Comparison of ENCODE assay signal across 10 mouse cellular contexts in the genomic region with DNA sequence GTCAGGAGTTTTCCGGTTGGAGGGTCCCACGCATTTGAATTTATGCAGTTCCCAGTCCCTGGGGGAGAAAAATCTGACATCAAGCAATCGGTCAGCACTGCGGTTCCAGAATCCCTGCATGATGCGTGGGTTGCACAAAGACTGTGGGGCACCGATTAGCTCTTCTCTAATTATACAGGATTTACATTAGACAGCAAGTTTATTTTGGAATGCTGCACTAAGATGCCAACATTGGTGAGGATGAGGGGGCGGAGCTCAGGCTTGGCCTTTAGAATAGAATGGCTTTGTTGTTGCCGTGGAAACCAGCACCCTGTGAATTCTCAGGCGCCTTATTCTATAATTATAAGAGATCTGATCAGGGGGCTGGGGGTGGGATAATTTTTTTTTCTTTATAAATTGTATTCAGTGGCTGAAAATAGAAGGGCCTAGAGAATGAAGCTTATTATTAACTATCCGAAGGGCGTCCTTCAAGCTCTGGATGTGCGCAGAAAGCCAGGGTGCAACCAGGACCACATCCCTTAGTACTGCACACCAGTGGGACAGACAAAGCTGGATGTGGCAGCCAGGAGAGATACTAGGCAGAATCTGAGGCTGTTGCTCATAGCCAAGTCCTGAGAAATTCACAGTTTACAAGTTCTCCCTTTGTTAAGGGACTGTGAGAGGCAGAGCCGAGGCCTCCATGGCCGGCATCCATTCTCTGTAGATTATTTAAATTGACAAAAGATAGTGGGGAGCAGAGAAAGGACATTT.
DNase-seq lines count a peak whose midpoint lies in the region; ATAC-seq and TF ChIP-seq lines count a peak whose summit lies in the region.
"Had no signal": no experiment of that assay in that cellular context is flagged by ENCODE, and none has a peak within 500 bp of the region (broad histone marks: within the 10 kb centered on the region; RNA-seq: fewer than 3 reads in every experiment).

No protein-coding gene starts in this region.

- H3K9ac ChIP-seq in stomach, postnatal 0 days (ENCODE audit: low read length): no peak overlapping the region

- no peak for TF ChIP-seq EP300 in stomach, postnatal 0 days (optimal IDR thresholded peaks at IDR 0.05)

- intact Hi-C loops in heart, postnatal 10 days (cut with DNase I): no loop called here

- peak; percentile 31 for DNase-seq in embryo, embryonic 10 days (ENCODE audit: low spot score)
- DNase-seq in embryo, embryonic 9.5 days (ENCODE audit: extremely low spot score): no peak
- peak; percentile 72 to 92 for DNase-seq in frontal cortex, postnatal 36 days (ENCODE audit: low spot score in 2 of 2)
- DNase-seq in left cerebral cortex, adult 9 months (ENCODE audit: low spot score in 2 of 2): peak; percentile 88 to 92
- DNase-seq in right cerebral cortex, postnatal 10 days (ENCODE audit: low spot score in 2 of 2): peak; percentile 85 to 94
- DNase-seq in urinary bladder, postnatal 36 days (ENCODE audit: low spot score in 2 of 2): no peak
- no peak for DNase-seq in heart, postnatal 10 days
- DNase-seq in stomach, postnatal 0 days (ENCODE audit: low spot score): no peak
- DNase-seq: heart, adult 2 months had no signal

- H3K27me3 ChIP-seq in stomach, postnatal 0 days (ENCODE audit: control insufficient read depth, insufficient read depth, low read length): no peaks in the 10 kb centered on the region

- no peak overlapping the region for H3K4me2 ChIP-seq in stomach, postnatal 0 days (replicated peaks; ENCODE audit: low read depth)

- ATAC-seq in stomach, postnatal 0 days (ENCODE audit: low FRiP score, low TSS enrichment): no peak
- ATAC-seq: Patski had no signal

- no peaks in the 10 kb centered on the region for H3K9me3 ChIP-seq in stomach, postnatal 0 days (ENCODE audit: control insufficient read depth, low read length)

- no peak overlapping the region for H3K4me3 ChIP-seq in stomach, postnatal 0 days (ENCODE audit: low read depth, low read length)
- H3K4me3 ChIP-seq: heart, adult 2 months had no signal

- no peak overlapping the region for H3K27ac ChIP-seq in stomach, postnatal 0 days (replicated peaks)
- H3K27ac ChIP-seq: heart, adult 2 months had no signal

- H3K4me1 ChIP-seq in stomach, postnatal 0 days (replicated peaks; ENCODE audit: control insufficient read depth, insufficient read depth): no peaks in the 10 kb centered on the region

- no peak for TF ChIP-seq CTCF in stomach, postnatal 0 days (IDR thresholded peaks at IDR 0.05; ENCODE audit: low read depth)

- no peaks in the 10 kb centered on the region for H3K36me3 ChIP-seq in stomach, postnatal 0 days (ENCODE audit: control insufficient read depth, insufficient read depth, low read length)

- 82% methylated on average over 14 of the region's 14 CpGs for WGBS in stomach, postnatal 0 days

Comparison
In these comparisons a context has a peak if more than half of its experiments do, and no peak if none do; other contexts are left out.
1. DNase-seq: peak in embryo, embryonic 10 days (single experiment), frontal cortex, postnatal 36 days (2 of 2), left cerebral cortex, adult 9 months (2 of 2) and right cerebral cortex, postnatal 10 days (2 of 2); none in embryo, embryonic 9.5 days (single experiment), urinary bladder, postnatal 36 days (0 of 2), heart, postnatal 10 days (0 of 2) and stomach, postnatal 0 days (single experiment).